Mouse (Mus musculus) liver, embryonic 14.5 days (tissue): Measurements from ENCODE around the gene Bpi.

Experiments used
- CTCF ChIP-seq: IDR thresholded peaks from 2 replicates; pipeline ENCODE4 v1.5.1; 2016; ENCODE audit warnings: antibody characterized with exemption, low read depth, control low read depth
- EP300 ChIP-seq: IDR thresholded peaks from 2 replicates; pipeline ENCODE4 v1.6.1; 2016; ENCODE audit warnings: antibody characterized with exemption, low read depth

DNA sequence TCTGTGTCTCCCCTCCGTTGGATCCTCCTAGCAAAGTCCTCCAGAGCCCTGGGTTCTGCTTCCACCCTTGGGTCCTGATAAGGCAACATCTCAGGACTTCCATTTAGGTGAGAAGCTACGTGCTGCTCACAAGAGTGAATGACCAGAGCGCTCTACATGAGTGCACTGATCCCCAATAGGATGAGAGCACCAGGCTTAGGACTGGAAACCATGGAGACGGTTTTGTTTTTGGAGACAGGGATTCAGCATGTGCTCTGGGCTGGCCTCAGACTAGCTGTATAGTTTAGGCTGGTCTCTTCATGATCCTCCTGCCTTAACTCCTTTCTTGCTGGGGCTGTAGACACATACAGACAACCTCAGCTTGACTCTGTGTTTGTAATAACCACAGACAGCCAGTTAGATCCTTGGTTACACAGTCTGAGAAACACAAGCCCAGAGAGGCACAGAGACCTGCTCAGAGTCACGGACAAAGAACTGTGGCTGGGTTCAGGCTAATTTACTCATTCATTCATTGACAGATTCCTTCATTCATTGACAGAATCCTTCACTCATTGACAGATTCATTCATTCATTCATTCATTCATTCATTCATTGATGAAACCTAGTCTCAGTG lies 16.7 kb upstream of the Bpi start:
- TF ChIP-seq CTCF (no peak), EP300 (no peak)
